Mouse (Mus musculus) megakaryocyte, embryonic 14.5 days (primary cell): ENCODE measurements around the gene Ptgir.

Experiments
- FLI1 ChIP-seq: IDR thresholded peaks from 2 replicates; pipeline ENCODE4 v1.6.1; 2012; ENCODE audit warnings: low read length, inconsistent platforms, mixed read lengths
- GATA1 ChIP-seq: IDR thresholded peaks from 3 replicates; pipeline ENCODE4 v1.6.1; 2012; ENCODE audit warnings: mixed read lengths, low read length, inconsistent platforms, borderline replicate concordance

GRCm38 (mm10) chr7:16906281-16906680, at the start of gene Ptgir:
- TF ChIP-seq GATA1 (no peak), FLI1 (no peak)
